Mouse (Mus musculus) liver, embryonic 13.5 days (tissue): ENCODE results near the gene Gm3476. TPM values are rescaled to one million over a fixed set of nuclear protein-coding genes. Genes with fewer than 3 reads are reported as not detected.
A peak's percentile ranks its signal among the peaks of the same experiment; 100 is the strongest.
"Not testable (repeated sequence)": the region's sequence is repeated elsewhere in the genome, so short reads cannot be mapped to it uniquely, and the experiment has no call there.

ENCODE experiments used
- ATAC-seq: fragments of 200-750 bp; cut with Nextera tagmentation; 2 replicates; pipeline ENCODE4 v1.8.0; 2017; ENCODE audit warnings: low read depth, mild to moderate bottlenecking, moderate number of reproducible peaks, moderate library complexity
- DNase-seq: peaks from one replicate; pipeline ENCODE4 v3.0.0; 2022
- H3K27ac ChIP-seq: fragments of 300-500 bp; sonication (generic); 2 replicates; pipeline ENCODE4 v1.5.1; 2015; ENCODE audit warnings: moderate library complexity, mild to moderate bottlenecking, inconsistent platforms
- H3K27me3 ChIP-seq: fragments of 300-500 bp; sonication (generic); 2 replicates; pipeline ENCODE4 v1.6.1; 2015; ENCODE audit warnings: mild to moderate bottlenecking, inconsistent platforms
- H3K36me3 ChIP-seq: fragments of 300-500 bp; sonication (generic); 2 replicates; pipeline ENCODE4 v1.6.1; 2015; ENCODE audit warnings: mild to moderate bottlenecking, inconsistent platforms
- H3K4me1 ChIP-seq: fragments of 300-500 bp; sonication (generic); replicated peaks from 2 replicates; pipeline ENCODE4 v1.6.1; 2015; ENCODE audit warnings: inconsistent platforms
- H3K4me2 ChIP-seq: fragments of 300-500 bp; sonication (generic); 2 replicates; pipeline ENCODE4 v1.6.1; 2015; ENCODE audit warnings: inconsistent platforms, mild to moderate bottlenecking, moderate library complexity
- H3K4me3 ChIP-seq: fragments of 300-500 bp; sonication (generic); replicated peaks from 2 replicates; pipeline ENCODE4 v1.5.1; 2015; ENCODE audit warnings: mild to moderate bottlenecking, inconsistent platforms
- H3K9ac ChIP-seq: fragments of 300-500 bp; sonication (generic); 2 replicates; pipeline ENCODE4 v1.6.1; 2015; ENCODE audit warnings: mild to moderate bottlenecking, inconsistent platforms
- H3K9me3 ChIP-seq: fragments of 300-500 bp; sonication (generic); replicated peaks from 2 replicates; pipeline ENCODE4 v1.6.1; 2016; ENCODE audit warnings: inconsistent platforms
- WGBS: fragments of 180-500 bp; shearing (Covaris S2); methylation state at CpG from one replicate; pipeline ENCODE4 v1.1.7; 2015; ENCODE audit not compliant: insufficient replicate concordance; 5-methylcytosine and 5-hydroxymethylcytosine counted together
- polyA plus RNA-seq: library from polyadenylated mRNA; unstranded; fragments of >200 nt; fragmentation: Nextera tagmentation; extraction: Ambion mirVana; gene quantifications from 2 replicates; pipeline ENCODE4 v1.2.1, GENCODE M21; 2015

Gene Gm3476
- not detected in 2 replicates for polyA plus RNA-seq

GRCm38 (mm10) chr14:6125707-6126106 lies at the start of gene Gm3476:
TSS of gene Gm3476 (minus strand) at chr14:6125807.
- H3K4me2 ChIP-seq, DNase-seq, H3K9ac ChIP-seq, H3K9me3 ChIP-seq, H3K4me3 ChIP-seq, H3K36me3 ChIP-seq, ATAC-seq, H3K27me3 ChIP-seq, H3K27ac ChIP-seq, H3K4me1 ChIP-seq: not testable (repeated sequence)
- WGBS: no CpG with 5 or more reads among the region's 1 CpGs

GRCm38 (mm10) chr14:6163538-6163937 lies 37.9 kb upstream of the Gm3476 start:
- 74% methylated on average over 3 of the region's 9 CpGs for WGBS
- not testable (repeated sequence) for H3K4me2 ChIP-seq, DNase-seq, H3K9ac ChIP-seq, H3K9me3 ChIP-seq, H3K4me3 ChIP-seq, H3K36me3 ChIP-seq, H3K27me3 ChIP-seq, ATAC-seq, H3K4me1 ChIP-seq, H3K27ac ChIP-seq

GRCm38 (mm10) chr14:6161085-6161484 lies 35.5 kb upstream of the Gm3476 start:
- H3K27me3 ChIP-seq, H3K36me3 ChIP-seq, H3K9ac ChIP-seq, H3K4me3 ChIP-seq, DNase-seq, H3K4me1 ChIP-seq, H3K4me2 ChIP-seq, ATAC-seq, H3K27ac ChIP-seq, H3K9me3 ChIP-seq: not testable (repeated sequence)
- 75% methylated on average over 1 of the region's 1 CpGs for WGBS

- H3K27me3 ChIP-seq, H3K36me3 ChIP-seq, H3K4me1 ChIP-seq, H3K9me3 ChIP-seq, DNase-seq, H3K27ac ChIP-seq, H3K9ac ChIP-seq, ATAC-seq: not testable (repeated sequence)
- 2% methylated on average over 37 of the region's 51 CpGs for WGBS
- Histone ChIP-seq H3K4me2 (peak within 1 kb of the TSS; percentile 43), H3K4me3 (peak within 1 kb of the TSS; percentile 14; the same call in 1 of the 2 replicates)
Observed at GRCm38 (mm10) chr14:6108272-6108925, 17.2 kb downstream of the Gm3476 start, which contains the start of gene Gm3468. TSS of gene Gm3468 (minus strand) at chr14:6108665.

DNA sequence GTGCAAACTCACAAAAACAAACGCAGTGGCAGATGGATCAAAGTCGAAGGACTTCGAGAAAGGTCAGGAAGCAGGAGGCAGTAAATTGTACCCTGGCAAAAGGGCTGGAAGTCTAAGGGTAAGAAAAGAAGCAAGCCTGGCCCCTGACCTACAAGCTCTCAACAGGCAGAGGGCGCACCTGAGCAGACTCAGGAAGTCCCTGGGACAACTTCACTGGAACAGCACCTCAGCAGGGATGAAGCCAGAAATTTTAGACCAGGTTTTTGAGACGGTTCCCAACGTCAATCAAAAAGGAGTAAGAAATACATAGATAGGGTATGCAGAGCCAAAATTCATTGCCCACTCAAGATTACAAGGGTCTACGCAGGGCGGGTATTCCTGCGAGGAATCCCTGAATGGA lies 18.1 kb downstream of the Gm3476 start:
- not testable (repeated sequence) for H3K36me3 ChIP-seq, H3K4me3 ChIP-seq, H3K9me3 ChIP-seq, H3K27me3 ChIP-seq, ATAC-seq, H3K9ac ChIP-seq, H3K27ac ChIP-seq, H3K4me1 ChIP-seq, H3K4me2 ChIP-seq, DNase-seq
- WGBS: 13% methylated on average over 8 of the region's 9 CpGs

DNA sequence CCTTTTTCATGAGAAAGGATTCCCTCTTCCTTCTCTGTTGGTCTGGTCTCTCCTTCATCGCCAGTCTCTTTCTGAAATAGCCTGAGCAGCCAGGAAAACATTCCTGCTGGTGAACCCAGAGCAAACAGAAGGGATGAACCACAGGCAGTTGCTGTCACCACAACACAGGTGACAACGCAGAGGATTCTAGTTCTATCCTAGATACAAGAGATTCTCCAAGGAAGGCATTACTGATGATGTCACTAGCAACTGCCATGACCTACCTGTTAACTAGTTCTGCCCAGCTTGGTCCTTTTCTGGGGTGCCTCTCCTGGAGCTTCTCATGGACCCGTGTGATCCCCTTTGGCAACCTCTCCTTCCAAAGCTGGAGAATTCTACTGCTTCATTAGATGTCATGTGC lies 31.8 kb downstream of the Gm3476 start, which contains the start of gene Gm8206:
Gene Gm8206 (minus strand): TSS at position 101 of the 400 bp plus-strand sequence.
- H3K4me3 ChIP-seq, H3K27me3 ChIP-seq, H3K4me1 ChIP-seq, H3K9me3 ChIP-seq, H3K36me3 ChIP-seq, H3K27ac ChIP-seq, ATAC-seq, H3K9ac ChIP-seq, DNase-seq, H3K4me2 ChIP-seq: not testable (repeated sequence)
- WGBS: 60% methylated on average over 2 of the region's 3 CpGs

DNA sequence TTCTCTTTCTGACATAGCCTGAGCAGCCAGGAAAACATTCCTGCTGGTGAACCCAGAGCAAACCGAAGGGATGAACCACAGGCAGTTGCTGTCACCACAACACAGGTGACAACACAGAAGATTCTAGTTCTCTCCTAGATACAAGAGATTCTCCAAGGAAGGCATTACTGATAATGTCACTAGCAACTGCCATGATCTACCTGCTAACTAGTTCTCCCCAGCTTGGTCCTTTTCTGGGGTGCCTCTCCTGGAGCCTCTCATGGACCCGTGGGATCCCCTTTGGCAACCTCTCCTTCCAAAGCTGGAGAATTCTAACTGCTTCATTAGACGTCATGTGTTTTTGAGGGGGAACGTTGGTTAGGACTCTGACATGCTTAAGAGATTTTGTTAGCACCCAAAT lies 67.4 kb downstream of the Gm3476 start, which contains the start of gene Gm6337:
Gene Gm6337 (minus strand): TSS at position 101 of the 400 bp plus-strand sequence.
- H3K4me3 ChIP-seq, H3K27ac ChIP-seq, DNase-seq, H3K4me2 ChIP-seq, H3K9ac ChIP-seq, H3K36me3 ChIP-seq, H3K4me1 ChIP-seq, H3K9me3 ChIP-seq, ATAC-seq, H3K27me3 ChIP-seq: not testable (repeated sequence)
- 61% methylated on average over 4 of the region's 4 CpGs for WGBS

Other genes starting within 250 kb of the Gm3476 start
- gene Gm8237, start 245.4 kb downstream of the Gm3476 start, polyA plus RNA-seq: not detected in 2 replicates
- not detected in 2 replicates for gene Gm3248, start 164.1 kb downstream of the Gm3476 start, polyA plus RNA-seq
- not detected in 2 replicates for gene Gm3453, start 146.7 kb downstream of the Gm3476 start, polyA plus RNA-seq
- not detected in 2 replicates for gene Gm6337, start 67.5 kb downstream of the Gm3476 start, polyA plus RNA-seq
- not detected in 2 replicates for gene Gm8206, start 31.9 kb downstream of the Gm3476 start, polyA plus RNA-seq
- 0.08 and 0.09 TPM in 2 replicates for gene Gm3468, start 17.1 kb downstream of the Gm3476 start, polyA plus RNA-seq
- gene Gm21560, start 93.5 kb upstream of the Gm3476 start, polyA plus RNA-seq: not detected in 2 replicates
- gene Gm3411, start 161.4 kb upstream of the Gm3476 start, polyA plus RNA-seq: not detected in 2 replicates
- not detected in 2 replicates for gene Gm21103, start 179.0 kb upstream of the Gm3476 start, polyA plus RNA-seq
- not detected in 2 replicates for gene Gm3618, start 217.9 kb upstream of the Gm3476 start, polyA plus RNA-seq